Mouse (Mus musculus): ENCODE measurements at regions not wholly inside any gene's neighbourhood (a gene's known extent, or its start where the extent isn't known, plus 50 kb on each side); places are given as distances from the start of the nearest gene placed in this dataset.

GRCm38 (mm10) chr10:110534387-110534786 lies 78.4 kb upstream of the Nav3 start:
- no peak overlapping the region for H3K27ac ChIP-seq
- no peaks in the 10 kb centered on the region for H3K4me1 ChIP-seq
- no peaks in the 10 kb centered on the region for H3K27me3 ChIP-seq (ENCODE audit: insufficient read depth, poor library complexity, severe bottlenecking)
- H3K36me3 ChIP-seq = no peaks in the 10 kb centered on the region
- no peak for DNase-seq (ENCODE audit: low spot score)
- H3K9me3 ChIP-seq = no peaks in the 10 kb centered on the region
- WGBS = 39% methylated on average over 5 of the region's 5 CpGs
- no peak overlapping the region for H3K4me3 ChIP-seq

- no peaks in the 10 kb centered on the region for H3K27me3 ChIP-seq (ENCODE audit: insufficient read depth, poor library complexity, severe bottlenecking)
- no peaks in the 10 kb centered on the region for H3K9me3 ChIP-seq
- 71% methylated on average over 6 of the region's 6 CpGs for WGBS
- H3K27ac ChIP-seq = no peak overlapping the region
- H3K36me3 ChIP-seq = no peaks in the 10 kb centered on the region
- no peak overlapping the region for H3K4me3 ChIP-seq
- DNase-seq (ENCODE audit: low spot score) = no peak
- H3K4me1 ChIP-seq = no peaks in the 10 kb centered on the region
Observed at GRCm38 (mm10) chr10:110542712-110543111, 86.7 kb upstream of the Nav3 start.

GRCm38 (mm10) chr10:110548391-110548790 lies 92.4 kb upstream of the Nav3 start:
- 89% methylated on average over 2 of the region's 2 CpGs for WGBS
- no peaks in the 10 kb centered on the region for H3K4me1 ChIP-seq
- H3K27me3 ChIP-seq (ENCODE audit: insufficient read depth, poor library complexity, severe bottlenecking) = no peaks in the 10 kb centered on the region
- H3K27ac ChIP-seq = no peak overlapping the region
- no peak for DNase-seq (ENCODE audit: low spot score)
- H3K9me3 ChIP-seq = no peaks in the 10 kb centered on the region
- H3K36me3 ChIP-seq = no peaks in the 10 kb centered on the region
- no peak overlapping the region for H3K4me3 ChIP-seq

GRCm38 (mm10) chr10:110553954-110554353 lies 98.0 kb upstream of the Nav3 start:
- Histone ChIP-seq H3K36me3 (no peaks in the 10 kb centered on the region), H3K4me1 (0 out of 2 replicates have a peak, but pooled peaks cover 8% of the 10 kb centered on the region), H3K27me3 (ENCODE audit: insufficient read depth, poor library complexity, severe bottlenecking) (no peaks in the 10 kb centered on the region), H3K9me3 (no peaks in the 10 kb centered on the region), H3K4me3 (no peak overlapping the region), H3K27ac (no peak overlapping the region)
- DNase-seq (ENCODE audit: low spot score) = no peak
- WGBS = 52% methylated on average over 6 of the region's 6 CpGs

- 86% methylated on average over 1 of the region's 1 CpGs for WGBS
- no peaks in the 10 kb centered on the region for H3K36me3 ChIP-seq
- DNase-seq (ENCODE audit: low spot score) = no peak
Observed at GRCm38 (mm10) chr10:110556326-110556883, 100.4 kb upstream of the Nav3 start.

GRCm38 (mm10) chr10:110563057-110563456 lies 107.1 kb upstream of the Nav3 start:
- Histone ChIP-seq H3K27me3 (ENCODE audit: insufficient read depth, poor library complexity, severe bottlenecking) (no peaks in the 10 kb centered on the region), H3K9me3 (no peaks in the 10 kb centered on the region), H3K27ac (no peak overlapping the region), H3K4me1 (no peaks in the 10 kb centered on the region), H3K36me3 (no peaks in the 10 kb centered on the region), H3K4me3 (no peak overlapping the region)
- DNase-seq (ENCODE audit: low spot score) = no peak
- WGBS = 88% methylated on average over 5 of the region's 5 CpGs

More at GRCm38 (mm10) chr10:110556326-110556883, 100.4 kb upstream of the Nav3 start:
- Histone ChIP-seq H3K9me3 (no peaks in the 10 kb centered on the region), H3K27me3 (ENCODE audit: insufficient read depth, poor library complexity, severe bottlenecking) (no peaks in the 10 kb centered on the region), H3K27ac (no peak overlapping the region), H3K4me3 (no peak overlapping the region), H3K4me1 (0 out of 2 replicates have a peak, but pooled peaks cover 8% of the 10 kb centered on the region)

- DNase-seq (ENCODE audit: low spot score) = no peak
- H3K36me3 ChIP-seq = no peaks in the 10 kb centered on the region
- 67% methylated on average over 1 of the region's 1 CpGs for whole genome bisulfite sequencing
- no peak overlapping the region for H3K27ac ChIP-seq
- no peak overlapping the region for H3K4me3 ChIP-seq
- no peaks in the 10 kb centered on the region for H3K27me3 ChIP-seq (ENCODE audit: insufficient read depth, poor library complexity, severe bottlenecking)
- no peaks in the 10 kb centered on the region for H3K9me3 ChIP-seq
- H3K4me1 ChIP-seq = no peaks in the 10 kb centered on the region
Observed at GRCm38 (mm10) chr10:110563571-110563970, 107.6 kb upstream of the Nav3 start.

GRCm38 (mm10) chr10:110566260-110567050 lies 110.5 kb upstream of the Nav3 start:
- Histone ChIP-seq H3K9me3 (no peaks in the 10 kb centered on the region), H3K4me1 (no peaks in the 10 kb centered on the region), H3K27me3 (ENCODE audit: insufficient read depth, poor library complexity, severe bottlenecking) (no peaks in the 10 kb centered on the region), H3K27ac (no peak overlapping the region), H3K36me3 (no peaks in the 10 kb centered on the region), H3K4me3 (no peak overlapping the region)
- WGBS = 81% methylated on average over 12 of the region's 12 CpGs
- DNase-seq (ENCODE audit: low spot score) = no peak

- no peaks in the 10 kb centered on the region for H3K36me3 ChIP-seq
- H3K27ac ChIP-seq = no peak overlapping the region
Observed at GRCm38 (mm10) chr10:110570465-110570864, 114.5 kb upstream of the Nav3 start.

GRCm38 (mm10) chr10:110571179-110571578 lies 115.2 kb upstream of the Nav3 start:
- no peak overlapping the region for H3K27ac ChIP-seq
- H3K9me3 ChIP-seq = no peaks in the 10 kb centered on the region
- H3K36me3 ChIP-seq = no peaks in the 10 kb centered on the region
- no peaks in the 10 kb centered on the region for H3K27me3 ChIP-seq (ENCODE audit: insufficient read depth, poor library complexity, severe bottlenecking)
- WGBS = 44% methylated on average over 4 of the region's 4 CpGs
- DNase-seq (ENCODE audit: low spot score) = no peak
- no peaks in the 10 kb centered on the region for H3K4me1 ChIP-seq
- H3K4me3 ChIP-seq = no peak overlapping the region

More at GRCm38 (mm10) chr10:110570465-110570864, 114.5 kb upstream of the Nav3 start:
- Histone ChIP-seq H3K27me3 (ENCODE audit: insufficient read depth, poor library complexity, severe bottlenecking) (no peaks in the 10 kb centered on the region), H3K4me3 (no peak overlapping the region), H3K9me3 (no peaks in the 10 kb centered on the region), H3K4me1 (no peaks in the 10 kb centered on the region)
- no peak for DNase-seq (ENCODE audit: low spot score)
- 74% methylated on average over 5 of the region's 5 CpGs for WGBS

- Histone ChIP-seq H3K27me3 (ENCODE audit: insufficient read depth, poor library complexity, severe bottlenecking) (no peaks in the 10 kb centered on the region), H3K4me3 (no peak overlapping the region), H3K9me3 (no peaks in the 10 kb centered on the region), H3K27ac (no peak overlapping the region), H3K4me1 (no peaks in the 10 kb centered on the region), H3K36me3 (no peaks in the 10 kb centered on the region)
- no peak for DNase-seq (ENCODE audit: low spot score)
- WGBS = 57% methylated on average over 7 of the region's 7 CpGs
Observed at GRCm38 (mm10) chr10:110573530-110573929, 117.5 kb upstream of the Nav3 start.

GRCm38 (mm10) chr10:110586029-110586428 lies 130.0 kb upstream of the Nav3 start:
- Histone ChIP-seq H3K9me3 (no peaks in the 10 kb centered on the region), H3K4me3 (no peak overlapping the region), H3K27ac (no peak overlapping the region), H3K36me3 (no peaks in the 10 kb centered on the region), H3K27me3 (ENCODE audit: insufficient read depth, poor library complexity, severe bottlenecking) (no peaks in the 10 kb centered on the region), H3K4me1 (peaks cover 8% of the 10 kb centered on the region; the same call in 1 of the 2 replicates)
- WGBS = 57% methylated on average over 8 of the region's 8 CpGs
- DNase-seq (ENCODE audit: low spot score) = no peak

- DNase-seq (ENCODE audit: low spot score) = no peak
- 70% methylated on average over 6 of the region's 6 CpGs for WGBS
- no peaks in the 10 kb centered on the region for H3K36me3 ChIP-seq
- no peaks in the 10 kb centered on the region for H3K27me3 ChIP-seq (ENCODE audit: insufficient read depth, poor library complexity, severe bottlenecking)
- H3K4me3 ChIP-seq = no peak overlapping the region
- H3K9me3 ChIP-seq = no peaks in the 10 kb centered on the region
- H3K27ac ChIP-seq = no peak overlapping the region
- H3K4me1 ChIP-seq = peaks cover 8% of the 10 kb centered on the region; the same call in 1 of the 2 replicates
Observed at GRCm38 (mm10) chr10:110586507-110586906, 130.5 kb upstream of the Nav3 start.

Data from heart, embryonic 10.5 days (tissue).